Mouse (Mus musculus) adrenal gland, postnatal 10 days (tissue): ENCODE measurements around the gene Cask. TPM values are rescaled to one million over a fixed set of nuclear protein-coding genes. Genes with fewer than 3 reads are reported as not detected.
"Not testable (repeated sequence)": the region's sequence is repeated elsewhere in the genome, so short reads cannot be mapped to it uniquely, and the experiment has no call there.

Experiments
- DNase-seq: peaks from one replicate; pipeline ENCODE4 v3.0.0; 2021; ENCODE audit warnings: mixed read lengths
- long read RNA-seq, 2 experiments: library from polyadenylated mRNA; stranded (forward); transcript quantifications; one replicate each; pipeline ENCODE4 v2.0.0; 2021
- total RNA-seq, 2 experiments: library from RNA; stranded (reverse); gene quantifications; 2 replicates each; pipeline ENCODE4 v1.2.3; 2021

The Cask gene
- 10 to 100 TPM; 31.6 to 38.0 TPM for total RNA-seq
- long read RNA-seq, experiment 1, full-length matches to known transcripts, result 7 of 15 reads
- long read RNA-seq, experiment 1, partial matches to known transcripts, result 2 of 15 reads
- long read RNA-seq, experiment 1, other reads (novel, unspliced or antisense), result 6 of 15 reads
- long read RNA-seq, experiment 2, full-length matches to known transcripts, result 3 of 8 reads
- long read RNA-seq, experiment 2, partial matches to known transcripts, result 0 of 8 reads
- long read RNA-seq, experiment 2, other reads (novel, unspliced or antisense), result 5 of 8 reads

DNA sequence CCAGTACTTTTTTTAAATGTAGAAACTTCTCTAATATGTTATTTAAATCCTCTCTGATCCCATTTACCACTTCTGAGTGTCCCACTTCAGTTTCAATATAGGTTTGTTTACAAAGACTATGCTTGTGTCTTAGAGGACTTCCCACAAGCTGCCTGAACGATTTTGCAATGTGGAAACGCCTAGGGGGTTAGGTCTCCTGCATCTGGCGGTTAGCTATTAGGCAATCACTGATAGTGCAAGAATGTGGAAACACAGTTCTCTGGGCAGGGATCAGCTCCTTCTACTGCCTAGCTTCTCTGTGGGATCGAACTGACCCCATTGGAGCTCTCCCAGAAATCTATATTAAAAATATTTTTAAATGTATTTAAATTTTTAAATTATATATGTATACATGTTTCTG is at the start of gene Cask:
Gene Cask, minus strand, starts transcription at position 83 of the 400 bp plus-strand sequence.
- peak; percentile 36 for DNase-seq

DNA sequence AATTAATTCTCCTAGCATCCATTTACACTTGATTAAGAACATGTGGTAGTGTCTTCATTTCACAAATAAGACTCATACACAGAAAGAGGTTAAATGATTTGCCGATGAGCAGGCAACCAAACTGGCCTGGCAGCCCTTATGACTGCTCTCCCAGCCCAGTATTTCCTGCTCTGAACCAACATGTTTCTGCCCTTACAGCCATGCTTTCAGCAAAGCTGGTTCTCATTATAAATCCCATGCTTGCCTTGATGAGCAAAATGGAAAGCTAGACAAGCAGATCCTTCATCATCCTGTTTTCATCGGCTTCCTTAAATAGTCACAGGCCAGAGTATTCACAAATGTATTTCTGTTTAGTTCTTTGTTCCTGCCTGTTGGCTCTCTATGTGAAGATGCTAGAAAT is 38.8 kb upstream of the Cask start:
- no peak for DNase-seq

- no peak for DNase-seq
Measured at GRCm38 (mm10) chrX:13884348-13884747, 33.2 kb upstream of the Cask start.

DNA sequence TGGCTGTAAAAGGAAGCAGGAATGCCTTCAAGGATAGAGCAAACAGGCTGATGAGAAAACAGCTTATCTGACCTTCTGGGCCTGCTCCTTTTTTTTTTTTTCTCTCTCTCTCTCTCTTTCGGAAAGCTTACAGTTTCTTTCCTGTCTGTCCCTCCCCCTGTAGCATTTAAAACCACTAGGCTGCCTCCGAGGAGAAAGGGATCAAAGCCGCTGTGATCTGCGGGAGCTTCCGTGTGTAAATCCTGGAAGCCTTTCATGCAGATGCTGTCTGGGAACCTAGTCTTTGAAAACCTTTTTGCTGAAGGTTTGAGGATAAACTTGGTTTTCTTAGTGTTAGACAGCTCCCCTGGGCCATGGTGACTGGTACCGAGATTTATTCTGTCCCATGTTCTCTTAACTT is 30.8 kb upstream of the Cask start:
- no peak for DNase-seq

DNA sequence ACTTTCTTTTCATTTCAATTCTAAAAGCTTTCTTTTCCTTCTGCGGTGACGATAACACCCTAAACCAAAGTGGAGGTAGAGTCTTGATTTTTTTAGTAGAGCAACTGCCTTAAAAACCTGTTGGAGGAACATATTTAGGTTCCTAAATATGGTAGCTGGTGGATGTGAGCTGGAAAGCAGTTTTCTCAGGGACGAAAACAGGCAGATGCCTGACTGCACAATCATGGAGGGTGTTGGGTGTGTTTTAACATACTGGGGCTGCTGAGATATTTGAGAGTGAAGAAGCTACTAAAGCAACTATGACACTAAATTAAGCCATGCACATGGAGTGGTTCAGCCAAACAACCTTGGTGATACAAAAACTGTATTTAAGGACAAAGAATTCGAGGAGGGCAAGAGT is 9.0 kb upstream of the Cask start:
- no peak for DNase-seq

- no peak for DNase-seq
Measured at GRCm38 (mm10) chrX:13859051-13859450, 7.9 kb upstream of the Cask start.

- DNase-seq, result no peak
Measured at GRCm38 (mm10) chrX:13848473-13848872, 2.7 kb downstream of the Cask start.

DNA sequence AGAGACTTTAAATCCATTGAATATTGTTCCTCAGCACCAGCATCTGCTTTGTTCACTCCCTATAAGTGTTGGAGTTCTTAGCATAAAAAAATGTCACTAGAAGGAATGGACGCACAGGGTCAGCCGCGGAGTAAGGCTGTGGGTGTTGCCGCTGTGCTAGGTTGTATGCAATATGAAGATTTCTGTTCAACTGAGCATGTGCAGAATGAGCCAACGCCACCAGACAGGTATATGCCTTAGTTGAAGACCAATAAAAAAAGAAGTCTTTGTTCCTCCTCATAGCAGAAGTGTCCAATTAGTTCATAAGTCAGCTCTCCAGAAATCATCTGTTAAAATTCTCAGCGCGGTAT is 3.7 kb downstream of the Cask start:
- DNase-seq, result peak; percentile 7

- peak; percentile 91 for DNase-seq
Measured at GRCm38 (mm10) chrX:13846653-13847501, 4.3 kb downstream of the Cask start.

- peak; percentile 54 for DNase-seq
Measured at GRCm38 (mm10) chrX:13845858-13846652, 5.1 kb downstream of the Cask start.

DNA sequence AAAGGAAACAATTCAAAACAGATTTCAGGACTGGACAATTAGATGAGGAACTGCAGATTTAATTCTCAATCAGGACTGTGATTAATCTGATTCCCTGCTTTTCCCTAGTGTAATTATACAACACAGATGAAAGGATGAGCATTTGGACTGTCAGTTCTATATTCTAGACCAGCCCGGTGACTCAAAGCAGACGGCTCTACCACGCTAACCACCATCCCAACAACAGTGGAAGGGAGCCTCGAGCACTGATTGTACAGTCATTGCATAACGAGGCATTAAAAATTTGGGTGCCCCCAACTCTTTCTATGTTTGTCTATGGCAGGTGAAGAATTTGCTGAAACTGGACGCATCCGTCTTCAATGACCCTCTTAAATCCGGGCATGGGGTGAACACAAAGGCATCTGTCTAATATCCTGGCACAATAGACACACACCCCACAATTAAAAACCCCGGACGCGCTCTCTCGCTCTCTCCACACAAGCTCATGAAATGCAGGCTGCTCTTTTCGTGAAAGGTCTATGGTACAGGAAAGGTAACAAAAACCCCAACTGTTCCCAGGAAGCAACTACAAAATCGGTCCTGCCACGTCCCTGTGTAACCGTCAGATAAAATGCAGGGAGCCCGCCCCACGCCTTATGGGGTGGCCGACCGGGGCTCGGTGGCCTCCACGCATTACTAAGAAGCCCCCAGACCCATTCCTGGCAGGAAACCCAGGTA is 5.9 kb downstream of the Cask start:
- DNase-seq, result peak; percentile 11

- DNase-seq, result no peak
Measured at GRCm38 (mm10) chrX:13822792-13823191, 28.4 kb downstream of the Cask start.

DNA sequence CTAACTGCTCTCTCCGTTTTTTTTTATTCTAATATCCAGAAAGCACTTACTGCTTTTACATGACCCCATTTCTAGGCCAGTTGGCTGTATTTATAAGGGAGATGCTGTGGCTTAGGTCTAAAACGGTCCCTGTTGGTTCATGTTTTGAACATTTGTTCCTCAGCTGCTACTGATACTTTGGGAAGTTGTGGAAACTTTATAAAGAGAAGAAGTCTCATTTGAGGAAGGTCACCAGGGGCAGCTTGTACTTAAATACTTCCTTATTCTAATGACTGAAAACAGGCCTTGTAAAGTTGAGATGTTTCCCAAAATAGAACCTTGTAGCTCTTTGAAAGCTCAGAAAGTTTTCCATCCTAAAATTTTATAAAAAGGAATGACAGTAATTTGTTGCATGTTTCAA is 52.4 kb downstream of the Cask start:
- DNase-seq, result no peak

GRCm38 (mm10) chrX:13765672-13766071 is 85.5 kb downstream of the Cask start:
- DNase-seq, result no peak

GRCm38 (mm10) chrX:13765024-13765423 is 86.1 kb downstream of the Cask start:
- no peak for DNase-seq

- DNase-seq, result peak; percentile 3
Measured at GRCm38 (mm10) chrX:13757279-13758005, 93.7 kb downstream of the Cask start.

- no peak for DNase-seq
Measured at GRCm38 (mm10) chrX:13741110-13741509, 110.1 kb downstream of the Cask start.

DNA sequence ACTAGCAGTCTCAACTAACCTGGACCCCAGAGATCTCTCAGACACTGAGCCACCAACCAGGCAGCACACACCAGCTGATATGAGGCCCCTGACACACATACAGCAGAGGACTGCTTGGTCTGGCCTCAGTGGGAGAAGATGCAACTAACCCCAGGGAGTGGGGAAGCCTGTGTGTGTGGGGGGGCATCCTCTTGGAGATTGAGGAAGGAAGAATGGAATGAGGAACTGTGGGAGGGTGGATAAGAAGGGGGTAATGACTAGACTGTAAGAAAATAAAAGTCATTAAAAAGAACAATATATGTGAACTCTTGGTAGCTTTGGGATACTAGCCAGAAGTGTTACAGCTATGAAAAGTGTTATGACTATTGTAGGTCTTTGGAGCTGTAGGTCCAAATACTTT is 120.4 kb downstream of the Cask start:
- DNase-seq, result not testable (repeated sequence)

DNA sequence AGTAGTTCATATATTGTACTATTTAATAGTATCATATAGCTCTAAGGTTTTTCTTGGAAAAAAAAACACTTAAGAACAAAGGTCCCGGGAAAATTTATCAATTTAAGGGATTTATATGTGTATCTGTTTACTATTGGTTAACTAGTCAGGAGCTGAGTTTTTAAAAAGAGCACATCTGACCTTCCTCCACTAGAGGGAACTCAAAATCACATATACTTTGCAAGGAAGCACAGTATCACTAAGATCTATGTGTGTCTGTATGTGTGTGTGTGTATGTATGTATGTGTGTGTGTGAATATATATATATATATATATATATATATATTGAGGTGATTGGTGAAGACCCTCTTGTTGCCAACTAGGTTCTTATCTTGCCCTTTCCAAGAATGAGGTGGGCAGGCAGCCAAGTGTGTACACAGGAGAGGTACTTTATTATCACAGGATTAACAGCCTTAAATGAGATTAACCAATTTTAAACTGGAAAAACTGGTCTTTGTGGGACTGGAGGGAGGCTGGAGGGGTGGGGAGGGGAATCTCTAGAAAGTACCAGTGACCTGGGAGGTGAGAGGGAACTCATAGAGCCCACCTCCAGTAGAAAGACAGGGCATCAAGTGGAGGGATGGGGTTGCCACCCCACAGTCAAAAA is 121.2 kb downstream of the Cask start:
- DNase-seq, result no peak

- DNase-seq, result no peak
Measured at GRCm38 (mm10) chrX:13725573-13726403, 125.4 kb downstream of the Cask start.
